Mouse (Mus musculus) lung, adult 2 months (tissue): ENCODE results near the gene Bhlhe23.

Experiments
- CTCF ChIP-seq: fragments of 200-500 bp; IDR thresholded peaks from 2 replicates; pipeline ENCODE4 v1.5.1; 2011; ENCODE audit warnings: mild to moderate bottlenecking, low read length, control low read depth; ENCODE audit not compliant: insufficient read depth
- POLR2A ChIP-seq: fragments of 200-500 bp; IDR thresholded peaks from 2 replicates; pipeline ENCODE4 v1.6.1; 2011; ENCODE audit warnings: low read depth, mild to moderate bottlenecking, control low read depth, low read length, borderline replicate concordance; ENCODE audit errors: extremely low read depth

- TF ChIP-seq CTCF (no peak), POLR2A (no peak)
Measured at GRCm38 (mm10) chr2:180775641-180776040, 1.1 kb downstream of the Bhlhe23 start.
